Mouse (Mus musculus) stomach, embryonic 16.5 days (tissue): ENCODE data around the gene Mrpl36. TPM values are rescaled to one million over a fixed set of nuclear protein-coding genes. Genes with fewer than 3 reads are reported as not detected.

Experiments used
- ATAC-seq: fragments of 200-750 bp; cut with Nextera tagmentation; 2 replicates; pipeline ENCODE4 v1.8.0; 2017; ENCODE audit warnings: moderate number of reproducible peaks, moderate TSS enrichment; ENCODE audit not compliant: insufficient read depth, low FRiP score
- H3K27ac ChIP-seq: fragments of 300-500 bp; sonication (generic); 2 replicates; pipeline ENCODE4 v1.5.1; 2014; ENCODE audit warnings: low read length
- H3K27me3 ChIP-seq: fragments of 300-500 bp; sonication (generic); 2 replicates; pipeline ENCODE4 v1.6.1; 2014; ENCODE audit warnings: low read length, control low read depth, mixed read lengths; ENCODE audit not compliant: control insufficient read depth, insufficient read depth
- H3K36me3 ChIP-seq: fragments of 300-500 bp; sonication (generic); 2 replicates; pipeline ENCODE4 v1.6.1; 2014; ENCODE audit warnings: low read length; ENCODE audit not compliant: control insufficient read depth, insufficient read depth
- H3K4me1 ChIP-seq: fragments of 300-500 bp; sonication (generic); 2 replicates; pipeline ENCODE4 v1.6.1; 2014; ENCODE audit warnings: low read length, control low read depth, mixed read lengths; ENCODE audit not compliant: control insufficient read depth, insufficient read depth
- H3K4me2 ChIP-seq: fragments of 300-500 bp; sonication (generic); 2 replicates; pipeline ENCODE4 v1.6.1; 2014; ENCODE audit warnings: low read depth, low read length, mixed read lengths
- H3K4me3 ChIP-seq: fragments of 300-500 bp; sonication (generic); replicated peaks from 2 replicates; pipeline ENCODE4 v1.5.1; 2014; ENCODE audit warnings: mild to moderate bottlenecking, low read length
- H3K9ac ChIP-seq: fragments of 300-500 bp; sonication (generic); 2 replicates; pipeline ENCODE4 v1.6.1; 2014; ENCODE audit warnings: low read length
- H3K9me3 ChIP-seq: fragments of 300-500 bp; sonication (generic); replicated peaks from 2 replicates; pipeline ENCODE4 v1.6.1; 2016; ENCODE audit warnings: low read length, control low read depth; ENCODE audit not compliant: control insufficient read depth
- WGBS: fragments of 180-500 bp; shearing (Covaris S2); extraction: QIAGEN DNeasy Blood & Tissue Kit; methylation state at CpG from one replicate; pipeline ENCODE4 v1.1.7; 2014; 5-methylcytosine and 5-hydroxymethylcytosine counted together
- polyA plus RNA-seq: library from polyadenylated mRNA; unstranded; fragments of >200 nt; fragmentation: Nextera tagmentation; extraction: Ambion mirVana; gene quantifications from 2 replicates; pipeline ENCODE4 v1.2.1, GENCODE M21; 2015

Mrpl36 gene
- polyA plus RNA-seq, 1 experiment from 2014 or later, result 122 TPM

DNA sequence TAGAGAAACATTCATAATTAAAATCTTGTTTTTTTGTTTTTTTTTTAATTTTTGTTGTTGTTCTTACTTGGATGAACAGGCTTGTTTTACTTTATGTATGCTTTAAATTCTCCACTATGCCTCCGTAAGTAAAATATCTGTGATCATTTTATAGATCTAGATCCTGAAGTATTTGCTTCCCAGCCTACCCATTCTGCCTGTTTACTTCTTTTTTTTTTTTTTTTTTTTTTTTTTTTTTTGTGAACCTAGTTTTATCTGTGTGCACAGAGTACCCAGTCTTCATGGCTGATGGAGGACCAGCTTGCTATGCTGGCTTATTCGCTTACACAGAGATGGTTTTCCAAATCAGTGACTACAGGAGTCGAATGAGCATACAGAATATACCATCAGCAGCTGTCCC is 28.8 kb downstream of the Mrpl36 start:
- whole genome bisulfite sequencing, result 80% methylated on average over 3 of the region's 3 CpGs
- no peak for ATAC-seq
- no peak overlapping the region for H3K27ac ChIP-seq
- H3K9ac ChIP-seq, result no peak overlapping the region
- H3K4me3 ChIP-seq, result no peak overlapping the region
- no peak overlapping the region for H3K4me2 ChIP-seq
- H3K27me3 ChIP-seq, result no peaks in the 10 kb centered on the region
- no peaks in the 10 kb centered on the region for H3K36me3 ChIP-seq
- no peaks in the 10 kb centered on the region for H3K4me1 ChIP-seq
- H3K9me3 ChIP-seq, result no peaks in the 10 kb centered on the region

DNA sequence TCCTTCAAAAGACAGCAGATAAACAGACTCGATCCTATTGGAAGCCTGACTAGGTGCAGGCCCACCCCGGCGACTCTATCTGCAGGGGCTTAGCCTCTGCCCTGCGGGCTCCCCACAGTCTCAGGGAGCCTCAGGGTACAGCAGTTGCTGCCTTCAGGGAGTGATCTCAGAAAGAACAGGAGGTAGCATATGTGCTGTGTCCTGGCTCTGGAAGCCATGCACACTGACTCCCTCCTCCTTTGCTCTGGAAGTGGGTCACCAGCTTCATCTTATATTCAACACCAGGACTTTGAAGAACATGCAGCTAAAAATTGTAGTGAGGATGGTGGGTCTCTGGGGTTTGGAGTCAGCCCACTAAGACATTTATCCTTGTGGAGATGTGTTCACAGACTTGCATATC is 45.1 kb downstream of the Mrpl36 start:
- H3K9me3 ChIP-seq, result no peaks in the 10 kb centered on the region
- H3K27ac ChIP-seq, result no peak overlapping the region
- 69% methylated on average over 4 of the region's 4 CpGs for WGBS
- H3K27me3 ChIP-seq, result no peaks in the 10 kb centered on the region
- no peak for ATAC-seq
- no peak overlapping the region for H3K9ac ChIP-seq
- H3K36me3 ChIP-seq, result no peaks in the 10 kb centered on the region
- no peak overlapping the region for H3K4me3 ChIP-seq
- H3K4me1 ChIP-seq, result no peaks in the 10 kb centered on the region
- H3K4me2 ChIP-seq, result no peak overlapping the region

GRCm38 (mm10) chr13:73374612-73375011 is 46.3 kb downstream of the Mrpl36 start:
- Histone ChIP-seq H3K27me3 (no peaks in the 10 kb centered on the region), H3K4me1 (no peaks in the 10 kb centered on the region), H3K9ac (no peak overlapping the region), H3K36me3 (no peaks in the 10 kb centered on the region), H3K9me3 (no peaks in the 10 kb centered on the region), H3K4me2 (no peak overlapping the region), H3K27ac (no peak overlapping the region), H3K4me3 (no peak overlapping the region)
- no peak for ATAC-seq
- WGBS, result 81% methylated on average over 2 of the region's 2 CpGs

GRCm38 (mm10) chr13:73377637-73378036 is 49.3 kb downstream of the Mrpl36 start:
- no peak overlapping the region for H3K4me3 ChIP-seq
- no peaks in the 10 kb centered on the region for H3K4me1 ChIP-seq
- no peaks in the 10 kb centered on the region for H3K36me3 ChIP-seq
- no peaks in the 10 kb centered on the region for H3K9me3 ChIP-seq
- H3K27ac ChIP-seq, result no peak overlapping the region
- no peak overlapping the region for H3K9ac ChIP-seq
- H3K27me3 ChIP-seq, result no peaks in the 10 kb centered on the region
- 66% methylated on average over 9 of the region's 9 CpGs for WGBS
- no peak overlapping the region for H3K4me2 ChIP-seq
- ATAC-seq, result no peak

Other genes starting within 250 kb of the Mrpl36 start
- 0.05 and 0.12 TPM in 2 replicates for gene Irx4, start 68.0 kb upstream of the Mrpl36 start, polyA plus RNA-seq
- 368 and 371 TPM in 2 replicates for gene Ndufs6, start within 50 bp of the Mrpl36 start, polyA plus RNA-seq
- 20.0 and 21.0 TPM in 2 replicates for gene Lpcat1, start 138.7 kb downstream of the Mrpl36 start, polyA plus RNA-seq
- 0.09 and 0.12 TPM in 2 replicates for gene Slc6a3, start 208.2 kb downstream of the Mrpl36 start, polyA plus RNA-seq